Mouse (Mus musculus): ENCODE measurements at regions not wholly inside any gene's neighbourhood (a gene's known extent, or its start where the extent isn't known, plus 50 kb on each side); places are given as distances from the start of the nearest gene placed in this dataset.
A peak's percentile ranks its signal among the peaks of the same experiment; 100 is the strongest.

DNA sequence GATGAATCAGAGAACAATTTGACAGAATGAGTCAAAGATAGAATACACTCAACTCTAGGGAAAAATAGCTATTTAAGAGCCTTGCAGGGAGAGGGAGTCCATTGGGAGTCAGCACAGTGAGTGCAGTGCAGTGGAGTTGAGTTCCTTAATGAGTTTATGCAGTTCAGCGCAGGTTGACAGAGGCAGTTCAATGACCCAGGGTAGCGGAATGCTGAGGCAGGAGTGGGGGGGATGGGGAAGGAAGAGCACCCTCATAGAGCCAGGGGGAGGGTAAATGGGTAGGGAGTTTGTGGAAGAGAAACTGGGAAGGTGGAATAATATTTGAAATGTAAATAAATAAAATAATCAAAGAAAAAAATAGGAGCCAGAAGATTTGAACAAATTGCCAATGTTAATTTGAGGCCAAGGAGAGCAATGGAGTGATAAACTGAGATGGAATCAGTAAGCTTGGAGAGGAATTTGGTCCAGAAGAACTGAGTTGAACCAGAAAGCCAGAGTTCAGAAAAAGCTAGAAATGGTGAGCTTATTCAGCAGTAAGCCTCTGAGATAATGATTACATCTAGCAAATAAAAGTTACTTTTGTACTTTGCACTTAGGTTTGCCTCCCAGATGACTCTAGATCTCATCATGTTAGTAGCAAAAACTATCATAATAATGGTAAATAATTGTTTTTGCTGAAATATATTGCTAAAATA is 209.6 kb upstream of the Nrg3 start:
- DNase-seq (ENCODE audit: inconsistent ontology term): no peak

GRCm38 (mm10) chr14:39678228-39678627 is 205.3 kb upstream of the Nrg3 start:
- DNase-seq (ENCODE audit: inconsistent ontology term): no peak

DNA sequence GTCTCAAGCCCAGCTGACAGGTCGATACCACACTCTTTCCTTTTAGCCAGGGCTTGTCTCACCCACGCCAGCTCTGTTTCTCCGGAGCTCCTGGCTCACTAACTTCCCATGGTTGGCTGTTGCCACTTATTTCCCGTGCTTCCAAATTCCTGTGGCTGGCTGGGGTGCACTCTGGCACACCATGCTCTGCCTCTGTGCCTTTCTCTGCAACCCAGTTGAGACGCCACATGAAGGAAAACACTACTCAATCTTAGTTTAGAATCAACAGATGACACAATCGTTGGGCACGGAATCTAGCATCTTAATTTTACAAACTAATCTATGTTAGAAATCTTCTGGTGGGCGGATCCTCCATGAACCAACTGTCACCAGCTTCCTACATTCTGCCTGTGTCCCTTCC is 204.7 kb upstream of the Nrg3 start:
- DNase-seq (ENCODE audit: inconsistent ontology term): peak; percentile 1

- DNase-seq (ENCODE audit: inconsistent ontology term): no peak
Observed at GRCm38 (mm10) chr14:39638776-39639175, 165.9 kb upstream of the Nrg3 start.
